Mouse (Mus musculus) spleen, adult 12 weeks (tissue): ENCODE data around the gene Adamts16.

Source experiments
- DNase-seq: peaks from one replicate; pipeline ENCODE4 v3.0.0; 2022; ENCODE audit warnings: low spot score

The Adamts16 gene

DNA sequence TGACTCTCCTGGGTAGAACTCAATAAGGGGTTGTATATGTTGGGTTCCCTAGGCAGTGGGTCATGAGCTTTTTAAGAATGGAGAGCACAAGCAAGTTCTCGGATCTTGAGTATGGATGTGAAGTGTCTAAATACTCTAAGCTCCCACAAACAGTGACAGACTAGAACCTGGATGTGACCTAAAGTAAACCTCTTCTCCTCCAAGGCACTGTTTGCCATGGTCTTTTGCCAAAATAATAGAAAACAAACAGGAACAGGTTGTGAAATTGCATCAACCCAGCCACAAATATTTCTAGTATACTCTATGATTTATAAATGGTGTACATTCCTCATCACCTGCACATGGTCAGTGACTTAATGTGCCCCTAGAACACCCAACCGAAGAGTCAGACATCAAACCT, 79.0 kb downstream of the Adamts16 start:
- no peak for DNase-seq

- DNase-seq = no peak
Observed at GRCm38 (mm10) chr13:70761312-70761711, 80.3 kb downstream of the Adamts16 start.

- no peak for DNase-seq
Observed at GRCm38 (mm10) chr13:70760186-70760585, 81.4 kb downstream of the Adamts16 start.

GRCm38 (mm10) chr13:70746294-70747008, 95.2 kb downstream of the Adamts16 start:
- no peak for DNase-seq

DNA sequence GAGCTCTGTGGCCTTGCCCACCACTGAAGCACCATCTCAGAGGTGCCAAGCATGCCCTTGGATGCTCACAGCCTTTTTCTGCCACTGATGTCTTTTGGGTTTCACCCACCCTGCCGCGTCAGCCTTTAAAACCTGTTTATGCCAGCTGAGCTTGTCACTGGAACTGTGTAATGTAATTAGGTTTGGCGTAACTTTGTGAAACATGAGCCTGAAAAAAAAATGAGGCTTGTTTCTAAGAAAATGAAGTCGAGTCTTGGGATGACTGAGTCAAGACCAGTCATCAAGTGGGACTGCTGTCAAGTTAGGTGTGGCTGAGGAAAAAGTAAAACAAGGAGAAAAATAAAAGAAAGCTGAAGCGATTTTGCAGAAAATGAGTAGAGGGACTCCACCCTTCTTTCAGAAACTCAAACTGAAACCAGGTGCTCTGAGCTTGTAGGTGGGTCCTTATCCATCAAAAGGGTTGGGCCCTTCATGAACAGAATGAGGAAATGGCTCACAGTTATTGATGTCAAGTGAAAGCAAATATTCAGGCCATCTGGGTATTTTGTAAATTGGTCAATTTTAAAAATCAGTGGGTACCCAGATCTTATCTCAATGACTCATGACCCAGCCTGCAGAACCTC, 97.1 kb downstream of the Adamts16 start:
- no peak for DNase-seq

DNA sequence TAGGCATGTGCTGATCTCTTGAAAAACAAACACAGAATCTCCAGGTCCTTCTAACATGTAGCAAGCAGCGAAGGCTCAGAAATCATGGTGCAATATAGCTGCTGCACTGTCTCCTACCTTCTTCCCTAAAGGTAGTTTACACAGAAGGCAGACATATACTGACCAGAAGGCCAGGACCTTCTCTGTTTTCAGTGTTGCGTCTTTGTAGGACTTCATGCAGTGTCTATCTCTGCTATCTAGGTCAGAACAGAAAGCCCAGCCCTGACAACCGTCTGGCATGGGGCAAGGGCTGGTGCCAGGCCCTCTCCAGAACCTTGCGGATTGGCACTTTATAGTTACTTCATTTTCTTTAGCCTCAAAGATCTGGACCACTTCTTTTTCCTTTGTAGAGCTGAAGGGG, 98.9 kb downstream of the Adamts16 start:
- DNase-seq = no peak

DNA sequence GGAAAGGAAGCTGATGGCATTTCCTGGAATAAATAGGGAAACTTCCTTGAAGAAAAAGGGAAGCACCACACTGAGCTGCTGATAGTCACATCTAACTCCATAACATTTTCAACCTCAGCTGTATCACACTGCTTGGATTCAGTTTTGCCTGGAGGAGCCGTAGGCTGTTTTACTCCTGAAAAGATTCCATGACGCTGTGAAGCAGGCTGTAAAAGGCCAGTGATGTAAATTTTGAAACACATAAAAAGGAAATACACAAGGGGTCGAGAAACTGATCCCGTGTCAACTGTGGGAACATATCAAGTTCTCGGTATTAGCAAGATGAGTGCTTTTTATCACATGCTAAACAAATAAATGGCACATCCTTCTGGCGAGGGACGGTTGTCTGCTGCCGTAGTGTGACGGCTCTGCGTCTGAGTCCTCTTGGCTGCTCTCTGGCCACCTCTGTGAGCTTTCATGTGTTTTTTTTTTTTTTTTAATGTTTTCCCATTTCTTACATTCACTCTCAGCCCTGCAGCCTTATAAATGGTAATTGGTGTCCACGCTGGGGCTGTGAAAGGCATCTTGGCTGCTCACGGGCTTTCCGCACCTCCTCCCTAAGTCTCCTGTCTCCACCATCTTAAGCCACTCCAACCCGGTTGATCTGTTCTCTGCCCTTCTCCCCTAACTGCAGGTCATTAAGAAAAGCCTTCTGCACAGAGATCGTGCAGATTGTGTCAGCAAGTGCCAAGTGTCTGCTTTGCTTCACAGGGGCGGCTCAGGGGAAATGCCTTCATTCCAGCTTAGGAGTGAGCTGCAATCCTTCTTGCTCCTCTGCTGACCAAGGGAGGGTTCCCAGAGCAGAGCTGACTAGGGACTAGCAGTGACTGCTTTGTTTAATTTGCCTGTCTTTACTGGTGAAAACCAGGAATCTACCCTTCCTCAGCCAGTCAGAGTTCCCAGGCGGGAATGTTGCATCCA, 101.0 kb downstream of the Adamts16 start:
- no peak for DNase-seq

- no peak for DNase-seq
Observed at GRCm38 (mm10) chr13:70738781-70739180, 102.8 kb downstream of the Adamts16 start.

DNA sequence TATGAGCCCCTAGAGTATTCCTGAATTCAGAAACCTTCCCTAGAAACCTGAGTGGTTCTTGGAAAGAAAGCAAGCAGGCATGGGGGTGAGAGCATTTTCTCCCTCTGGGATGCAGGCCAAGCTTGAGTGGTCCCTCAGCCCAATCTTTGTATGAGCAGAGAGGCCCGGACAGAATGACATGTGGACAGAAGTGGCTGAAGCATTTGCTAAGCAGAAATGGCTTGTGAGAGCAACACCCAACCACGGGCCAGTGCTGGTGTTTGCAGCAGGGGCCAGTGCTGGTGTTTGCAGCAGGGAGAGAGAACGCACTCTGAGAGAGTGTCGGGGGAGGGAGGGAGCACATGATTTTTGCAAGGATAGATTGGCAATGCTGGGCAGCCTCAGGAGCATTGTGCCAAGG, 105.2 kb downstream of the Adamts16 start:
- DNase-seq = no peak

- DNase-seq = no peak
Observed at GRCm38 (mm10) chr13:70734640-70735039, 107.0 kb downstream of the Adamts16 start.

DNA sequence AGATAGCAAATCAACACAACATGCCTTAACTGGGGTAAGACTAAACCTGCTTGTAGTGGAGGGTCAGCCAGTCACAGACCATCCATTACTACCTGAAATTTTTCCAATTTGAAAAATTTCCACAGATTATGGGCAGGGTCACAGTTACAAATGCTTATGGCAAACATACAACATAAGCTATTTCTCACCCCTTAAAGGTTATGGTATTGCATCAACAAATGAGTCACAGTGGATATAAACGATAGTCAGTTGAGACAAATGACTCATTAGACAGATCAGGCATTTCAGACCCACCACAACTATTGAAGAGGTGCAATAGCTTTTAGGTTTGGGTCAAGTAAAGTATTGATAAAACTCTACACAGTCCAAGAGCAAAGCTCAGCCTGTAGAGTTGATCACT, 107.7 kb downstream of the Adamts16 start:
- no peak for DNase-seq

- no peak for DNase-seq
Observed at GRCm38 (mm10) chr13:70733206-70733605, 108.4 kb downstream of the Adamts16 start.

- no peak for DNase-seq
Observed at GRCm38 (mm10) chr13:70732781-70733180, 108.8 kb downstream of the Adamts16 start.

DNA sequence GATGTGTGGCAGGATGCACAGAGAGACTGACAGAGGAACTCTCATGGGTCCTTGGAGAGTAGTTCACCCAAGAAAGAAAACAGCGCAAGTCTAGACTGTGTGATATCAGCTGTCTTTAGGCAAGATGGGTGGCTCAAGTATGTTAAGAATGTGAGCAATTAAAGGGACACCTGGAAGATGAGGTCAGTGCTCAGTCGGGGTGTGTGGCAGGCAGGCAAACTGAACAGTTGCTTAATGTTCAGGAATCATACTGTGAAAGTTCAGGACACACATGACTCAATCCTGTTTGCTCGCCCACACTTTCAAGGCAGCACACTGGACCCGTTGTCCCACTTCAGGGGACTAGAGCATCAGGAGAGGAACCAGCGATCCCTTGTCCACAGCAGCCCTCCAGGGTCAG, 110.3 kb downstream of the Adamts16 start:
- no peak for DNase-seq

DNA sequence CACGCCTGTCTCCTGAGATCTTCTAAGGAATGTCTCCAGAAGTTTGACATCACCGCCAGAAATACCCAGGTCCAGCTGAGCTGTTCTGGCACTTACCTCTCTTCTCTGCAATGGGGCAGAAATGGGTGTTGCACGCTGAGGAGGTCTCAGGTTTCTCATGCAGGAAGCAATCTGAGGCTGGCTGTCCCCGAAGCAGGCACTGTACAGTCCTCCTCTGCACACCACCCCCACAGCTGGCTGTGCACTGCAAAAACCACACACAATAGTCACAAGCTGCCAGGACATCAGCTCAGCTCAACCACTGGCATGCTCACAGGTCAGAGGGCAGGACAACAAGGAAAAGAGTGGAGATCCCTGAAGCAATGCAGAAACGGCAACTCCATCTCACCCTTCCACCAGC, 111.6 kb downstream of the Adamts16 start:
- no peak for DNase-seq

DNA sequence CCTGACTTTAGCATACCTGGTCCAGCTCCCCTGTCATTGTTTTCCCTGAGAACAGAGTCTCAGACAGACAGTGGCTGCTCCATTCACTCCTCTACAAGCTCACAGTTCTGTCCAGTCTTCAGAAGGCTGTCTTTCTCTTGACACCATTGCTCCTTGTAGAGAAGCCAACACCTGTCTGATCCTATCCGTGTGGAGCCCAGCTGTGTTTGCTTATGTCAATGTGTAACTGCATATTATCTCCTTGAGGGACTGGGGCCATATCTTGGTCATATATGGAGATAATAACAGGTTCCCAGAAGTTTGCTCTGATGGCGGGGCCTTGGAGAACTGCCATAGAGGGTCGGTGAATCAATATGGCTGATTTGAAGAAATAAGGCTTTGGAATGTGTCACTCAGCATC, 115.4 kb downstream of the Adamts16 start:
- DNase-seq = no peak

- DNase-seq = no peak
Observed at GRCm38 (mm10) chr13:70724635-70725034, 117.0 kb downstream of the Adamts16 start.

- DNase-seq = no peak
Observed at GRCm38 (mm10) chr13:70724108-70724622, 117.4 kb downstream of the Adamts16 start.

- no peak for DNase-seq
Observed at GRCm38 (mm10) chr13:70719994-70720393, 121.6 kb downstream of the Adamts16 start.

GRCm38 (mm10) chr13:70718814-70719213, 122.8 kb downstream of the Adamts16 start:
- no peak for DNase-seq

- no peak for DNase-seq
Observed at GRCm38 (mm10) chr13:70716022-70716421, 125.6 kb downstream of the Adamts16 start.

- no peak for DNase-seq
Observed at GRCm38 (mm10) chr13:70714081-70714775, 127.4 kb downstream of the Adamts16 start.
